Mouse (Mus musculus): ENCODE measurements around the gene Atp5f1. TPM values are rescaled to one million over a fixed set of nuclear protein-coding genes. Genes with fewer than 3 reads are reported as not detected.

The Atp5f1 gene
- polyA plus RNA-seq, 1 experiment from 2014 or later, result 479 TPM

- no peaks in the 10 kb centered on the region for H3K9me3 ChIP-seq
- ATAC-seq (ENCODE audit: insufficient read depth, low FRiP score, low read depth), result peak; percentile 44
- peak overlapping the region; percentile 89 for H3K9ac ChIP-seq
- peak overlapping the region; percentile 66 for H3K27ac ChIP-seq
- no peaks in the 10 kb centered on the region for H3K27me3 ChIP-seq (replicated peaks)
- H3K4me2 ChIP-seq, result peak overlapping the region; percentile 72
- peaks cover 29% of the 10 kb centered on the region for H3K36me3 ChIP-seq
- H3K4me3 ChIP-seq (replicated peaks), result peak overlapping the region; percentile 96
- WGBS, result under 1% methylated on average over 26 of the region's 26 CpGs
- peaks cover 19% of the 10 kb centered on the region for H3K4me1 ChIP-seq
Observed at GRCm38 (mm10) chr3:105959585-105959984, 314 bp downstream of the Atp5f1 start.

DNA sequence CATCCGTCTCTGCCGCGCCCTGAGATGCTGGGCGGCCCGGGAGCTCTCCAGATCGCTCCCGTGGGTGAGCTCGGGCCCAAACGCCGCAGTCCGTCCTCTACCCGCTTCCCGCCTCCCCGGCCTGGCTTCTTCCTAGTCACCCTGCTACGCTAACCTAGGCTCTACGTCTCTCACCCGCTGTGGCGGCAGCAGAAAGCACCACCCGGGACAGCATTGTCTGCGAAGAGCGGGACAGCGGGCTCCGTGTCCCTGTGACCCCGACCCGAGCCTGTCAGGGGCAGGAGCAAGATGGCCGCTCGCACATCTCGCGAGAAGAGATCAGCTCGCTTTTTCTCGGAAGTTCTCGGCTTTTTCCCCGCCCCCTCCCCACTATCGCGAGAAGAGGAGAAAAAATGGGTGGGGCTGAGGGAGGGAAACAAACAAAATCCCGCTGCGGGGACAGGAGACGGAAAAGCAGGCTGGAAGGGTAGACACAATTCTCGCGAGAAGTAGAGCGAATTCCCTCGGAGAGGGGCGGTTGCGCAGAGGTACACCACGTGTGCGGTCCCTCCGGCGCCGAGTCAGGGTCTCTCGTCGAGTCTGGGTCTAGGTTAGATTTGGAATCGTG lies 822 bp downstream of the Atp5f1 start, which contains the start of gene Wdr77:
Gene Wdr77, plus strand, starts transcription at position 396 of the 607 bp plus-strand sequence.
- H3K4me1 ChIP-seq, result peaks cover 19% of the 10 kb centered on the region
- no peaks in the 10 kb centered on the region for H3K27me3 ChIP-seq (replicated peaks)
- H3K27ac ChIP-seq, result peak within 1 kb of the TSS; percentile 94
- peak within 1 kb of the TSS; percentile 96 for H3K4me3 ChIP-seq (replicated peaks)
- peaks cover 24% of the 10 kb centered on the region for H3K36me3 ChIP-seq
- under 1% methylated on average over 52 of the region's 52 CpGs for WGBS
- H3K9ac ChIP-seq, result peak within 1 kb of the TSS; percentile 93
- ATAC-seq (ENCODE audit: insufficient read depth, low FRiP score, low read depth), result peak; percentile 95
- no peaks in the 10 kb centered on the region for H3K9me3 ChIP-seq
- peak within 1 kb of the TSS; percentile 72 for H3K4me2 ChIP-seq

- no peaks in the 10 kb centered on the region for H3K27me3 ChIP-seq (replicated peaks)
- peak overlapping the region; percentile 93 for H3K9ac ChIP-seq
- no peak for ATAC-seq (ENCODE audit: insufficient read depth, low FRiP score, low read depth)
- H3K4me1 ChIP-seq, result peaks cover 19% of the 10 kb centered on the region
- peak overlapping the region; percentile 60 for H3K4me2 ChIP-seq
- H3K9me3 ChIP-seq, result no peaks in the 10 kb centered on the region
- peak overlapping the region; percentile 96 for H3K4me3 ChIP-seq (replicated peaks)
- peak overlapping the region; percentile 94; the same call in 1 of the 2 replicates for H3K27ac ChIP-seq
- peaks cover 23% of the 10 kb centered on the region for H3K36me3 ChIP-seq
- 32% methylated on average over 5 of the region's 5 CpGs for WGBS
Observed at GRCm38 (mm10) chr3:105958204-105958603, 1.7 kb downstream of the Atp5f1 start.

GRCm38 (mm10) chr3:105957235-105957634 lies 2.7 kb downstream of the Atp5f1 start:
- no peak overlapping the region; the same call in 1 of the 2 replicates for H3K4me2 ChIP-seq
- no peak overlapping the region for H3K27ac ChIP-seq
- H3K9me3 ChIP-seq, result no peaks in the 10 kb centered on the region
- H3K36me3 ChIP-seq, result peaks cover 16% of the 10 kb centered on the region
- peaks cover 19% of the 10 kb centered on the region for H3K4me1 ChIP-seq
- no peaks in the 10 kb centered on the region for H3K27me3 ChIP-seq (replicated peaks)
- H3K4me3 ChIP-seq (replicated peaks), result no peak overlapping the region
- no peak overlapping the region for H3K9ac ChIP-seq
- no peak for ATAC-seq (ENCODE audit: insufficient read depth, low FRiP score, low read depth)
- WGBS, result 98% methylated on average over 1 of the region's 1 CpGs

DNA sequence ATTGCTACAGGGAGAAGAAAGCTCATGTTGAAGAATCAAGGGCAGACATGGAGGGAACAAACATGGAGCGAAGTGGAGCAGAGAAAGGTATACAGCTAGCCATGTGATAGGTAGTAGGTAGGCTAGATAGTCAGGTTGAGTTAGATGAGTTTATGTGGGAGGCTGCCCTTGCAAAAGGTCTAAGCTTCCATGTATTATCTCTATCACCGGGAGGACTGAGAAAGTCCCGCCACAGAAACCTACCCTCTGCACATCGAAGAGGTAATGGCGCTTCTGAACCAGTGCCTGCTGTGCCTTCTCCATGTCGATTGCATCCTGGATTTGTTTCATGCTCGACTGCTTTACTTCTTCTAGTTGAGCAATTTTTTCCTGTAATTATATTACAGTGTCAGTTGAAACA lies 8.6 kb downstream of the Atp5f1 start:
- H3K27me3 ChIP-seq (replicated peaks), result no peaks in the 10 kb centered on the region
- H3K4me2 ChIP-seq, result no peak overlapping the region
- no peaks in the 10 kb centered on the region for H3K9me3 ChIP-seq
- H3K4me3 ChIP-seq (replicated peaks), result no peak overlapping the region
- no peak overlapping the region for H3K9ac ChIP-seq
- H3K4me1 ChIP-seq, result no peaks in the 10 kb centered on the region
- no peak overlapping the region for H3K27ac ChIP-seq
- H3K36me3 ChIP-seq, result peaks cover 35% of the 10 kb centered on the region
- WGBS, result 91% methylated on average over 7 of the region's 7 CpGs
- no peak for ATAC-seq (ENCODE audit: insufficient read depth, low FRiP score, low read depth)

- H3K36me3 ChIP-seq, result peaks cover 8% of the 10 kb centered on the region; the same call in 1 of the 2 replicates
- H3K4me3 ChIP-seq (replicated peaks), result no peak overlapping the region
- no peak overlapping the region for H3K9ac ChIP-seq
- ATAC-seq (ENCODE audit: insufficient read depth, low FRiP score, low read depth), result no peak
- H3K27me3 ChIP-seq (replicated peaks), result no peaks in the 10 kb centered on the region
- no peak overlapping the region for H3K27ac ChIP-seq
- H3K9me3 ChIP-seq, result no peaks in the 10 kb centered on the region
- 79% methylated on average over 4 of the region's 4 CpGs for WGBS
- no peaks in the 10 kb centered on the region for H3K4me1 ChIP-seq
- H3K4me2 ChIP-seq, result no peak overlapping the region
Observed at GRCm38 (mm10) chr3:105936111-105936510, 23.8 kb downstream of the Atp5f1 start.

GRCm38 (mm10) chr3:105935033-105935432 lies 24.9 kb downstream of the Atp5f1 start:
- Histone ChIP-seq H3K4me1 (no peaks in the 10 kb centered on the region), H3K27me3 (replicated peaks) (no peaks in the 10 kb centered on the region), H3K9me3 (no peaks in the 10 kb centered on the region), H3K4me3 (replicated peaks) (no peak overlapping the region), H3K4me2 (no peak overlapping the region), H3K36me3 (0 out of 2 replicates have a peak, but pooled peaks cover 4% of the 10 kb centered on the region), H3K9ac (no peak overlapping the region), H3K27ac (no peak overlapping the region)
- 75% methylated on average over 5 of the region's 5 CpGs for WGBS
- ATAC-seq (ENCODE audit: insufficient read depth, low FRiP score, low read depth), result no peak

DNA sequence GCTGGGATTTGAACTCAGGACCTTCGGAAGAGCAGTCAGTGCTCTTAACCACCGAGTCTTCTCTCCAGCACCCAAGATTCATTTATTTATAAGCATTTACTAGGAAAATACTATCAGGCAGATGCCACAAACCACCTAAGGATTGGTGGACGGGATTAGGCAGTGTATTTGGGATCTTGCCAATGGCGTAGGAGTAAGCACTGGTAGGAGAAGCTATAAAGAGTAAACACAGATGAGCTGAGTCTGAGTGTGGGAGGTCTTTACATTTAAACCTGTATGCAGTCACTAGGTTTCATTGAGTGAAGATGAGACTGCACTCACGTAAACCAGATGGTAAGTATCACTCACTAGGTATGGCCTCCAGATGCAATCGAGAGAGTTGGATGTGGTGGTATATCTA lies 26.0 kb downstream of the Atp5f1 start:
- no peaks in the 10 kb centered on the region for H3K4me1 ChIP-seq
- H3K4me2 ChIP-seq, result no peak overlapping the region
- H3K27me3 ChIP-seq (replicated peaks), result no peaks in the 10 kb centered on the region
- 0 out of 2 replicates have a peak, but pooled peaks cover 4% of the 10 kb centered on the region for H3K36me3 ChIP-seq
- 91% methylated on average over 6 of the region's 6 CpGs for WGBS
- ATAC-seq (ENCODE audit: insufficient read depth, low FRiP score, low read depth), result no peak
- H3K27ac ChIP-seq, result no peak overlapping the region
- H3K9ac ChIP-seq, result no peak overlapping the region
- no peaks in the 10 kb centered on the region for H3K9me3 ChIP-seq
- H3K4me3 ChIP-seq (replicated peaks), result no peak overlapping the region

GRCm38 (mm10) chr3:105932240-105933071 lies 27.4 kb downstream of the Atp5f1 start, which contains the start of gene I830077J02Rik:
TSS of gene I830077J02Rik (minus strand) at chr3:105932664.
- H3K27ac ChIP-seq, result no peak within 1 kb of the TSS
- no peak for ATAC-seq (ENCODE audit: insufficient read depth, low FRiP score, low read depth)
- H3K27me3 ChIP-seq (replicated peaks), result no peaks in the 10 kb centered on the region
- H3K4me1 ChIP-seq, result no peaks in the 10 kb centered on the region
- no peak within 1 kb of the TSS for H3K4me2 ChIP-seq
- 78% methylated on average over 8 of the region's 8 CpGs for WGBS
- H3K4me3 ChIP-seq (replicated peaks), result no peak within 1 kb of the TSS
- H3K9ac ChIP-seq, result no peak within 1 kb of the TSS
- H3K36me3 ChIP-seq, result no peaks in the 10 kb centered on the region
- H3K9me3 ChIP-seq, result no peaks in the 10 kb centered on the region

DNA sequence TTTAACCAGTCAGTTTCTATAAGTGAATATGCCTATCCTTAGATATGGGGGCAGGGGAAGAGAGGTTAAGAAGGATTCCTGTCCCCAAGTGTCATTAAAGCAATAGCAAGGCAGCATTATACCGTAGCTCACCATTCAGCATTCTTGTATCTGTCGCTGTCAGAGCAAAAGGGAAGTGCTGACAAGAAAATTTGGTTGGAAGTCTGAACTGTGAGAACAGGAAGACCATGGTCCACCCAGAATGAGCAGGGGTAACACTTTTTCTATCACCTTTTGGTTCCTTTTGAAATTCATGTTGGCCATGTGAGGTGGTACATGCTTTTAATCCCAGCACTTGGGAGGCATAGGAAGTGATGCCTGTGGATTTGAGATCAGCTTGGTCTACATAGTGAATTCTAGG lies 28.8 kb downstream of the Atp5f1 start:
- WGBS, result 72% methylated on average over 2 of the region's 2 CpGs
- H3K27me3 ChIP-seq (replicated peaks), result no peaks in the 10 kb centered on the region
- H3K9me3 ChIP-seq, result no peaks in the 10 kb centered on the region
- H3K36me3 ChIP-seq, result no peaks in the 10 kb centered on the region
- H3K4me3 ChIP-seq (replicated peaks), result no peak overlapping the region
- ATAC-seq (ENCODE audit: insufficient read depth, low FRiP score, low read depth), result no peak
- H3K9ac ChIP-seq, result no peak overlapping the region
- H3K4me2 ChIP-seq, result no peak overlapping the region
- no peaks in the 10 kb centered on the region for H3K4me1 ChIP-seq
- H3K27ac ChIP-seq, result no peak overlapping the region

DNA sequence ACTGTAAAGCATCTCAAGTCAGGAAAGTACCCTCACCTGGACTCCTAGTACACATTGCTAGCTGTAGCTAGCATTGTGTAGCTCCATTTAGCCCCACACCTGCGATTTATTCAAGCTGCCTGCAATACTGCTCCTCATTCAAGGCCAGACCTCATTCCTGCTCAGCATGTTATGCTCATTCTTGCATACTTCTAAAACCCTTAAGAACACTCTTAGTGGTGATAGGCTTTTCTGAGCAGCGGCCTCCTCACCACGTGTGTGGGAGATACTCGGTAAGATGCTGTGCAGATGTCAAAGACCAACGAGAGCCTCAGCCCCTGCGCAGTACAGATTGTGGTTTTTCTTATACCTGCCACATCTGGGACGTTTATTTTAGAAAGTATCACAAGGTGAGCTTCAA lies 30.1 kb downstream of the Atp5f1 start:
- 79% methylated on average over 7 of the region's 7 CpGs for WGBS
- H3K4me3 ChIP-seq (replicated peaks), result no peak overlapping the region
- ATAC-seq (ENCODE audit: insufficient read depth, low FRiP score, low read depth), result no peak
- H3K4me2 ChIP-seq, result no peak overlapping the region
- no peak overlapping the region for H3K9ac ChIP-seq
- no peaks in the 10 kb centered on the region for H3K9me3 ChIP-seq
- no peaks in the 10 kb centered on the region for H3K36me3 ChIP-seq
- H3K27ac ChIP-seq, result no peak overlapping the region
- H3K27me3 ChIP-seq (replicated peaks), result no peaks in the 10 kb centered on the region
- no peaks in the 10 kb centered on the region for H3K4me1 ChIP-seq

GRCm38 (mm10) chr3:105928781-105929180 lies 31.1 kb downstream of the Atp5f1 start:
- 77% methylated on average over 6 of the region's 6 CpGs for WGBS
- no peak overlapping the region for H3K4me2 ChIP-seq

More at GRCm38 (mm10) chr3:105928781-105929180, 31.1 kb downstream of the Atp5f1 start:
- H3K9ac ChIP-seq, result no peak overlapping the region
- no peaks in the 10 kb centered on the region for H3K27me3 ChIP-seq (replicated peaks)
- no peak for ATAC-seq (ENCODE audit: insufficient read depth, low FRiP score, low read depth)
- no peak overlapping the region for H3K4me3 ChIP-seq (replicated peaks)
- no peaks in the 10 kb centered on the region for H3K9me3 ChIP-seq
- H3K4me1 ChIP-seq, result no peaks in the 10 kb centered on the region
- no peak overlapping the region for H3K27ac ChIP-seq
- H3K36me3 ChIP-seq, result no peaks in the 10 kb centered on the region
